Mouse (Mus musculus): ENCODE results near the gene Nme4. TPM values are rescaled to one million over a fixed set of nuclear protein-coding genes. Genes with fewer than 3 reads are reported as not detected.
A peak's percentile ranks its signal among the peaks of the same experiment; 100 is the strongest.

Nme4 gene
- total and polyA plus RNA-seq, 2 experiments from 2014 or later, result 26.5 to 60.6 TPM

DNA sequence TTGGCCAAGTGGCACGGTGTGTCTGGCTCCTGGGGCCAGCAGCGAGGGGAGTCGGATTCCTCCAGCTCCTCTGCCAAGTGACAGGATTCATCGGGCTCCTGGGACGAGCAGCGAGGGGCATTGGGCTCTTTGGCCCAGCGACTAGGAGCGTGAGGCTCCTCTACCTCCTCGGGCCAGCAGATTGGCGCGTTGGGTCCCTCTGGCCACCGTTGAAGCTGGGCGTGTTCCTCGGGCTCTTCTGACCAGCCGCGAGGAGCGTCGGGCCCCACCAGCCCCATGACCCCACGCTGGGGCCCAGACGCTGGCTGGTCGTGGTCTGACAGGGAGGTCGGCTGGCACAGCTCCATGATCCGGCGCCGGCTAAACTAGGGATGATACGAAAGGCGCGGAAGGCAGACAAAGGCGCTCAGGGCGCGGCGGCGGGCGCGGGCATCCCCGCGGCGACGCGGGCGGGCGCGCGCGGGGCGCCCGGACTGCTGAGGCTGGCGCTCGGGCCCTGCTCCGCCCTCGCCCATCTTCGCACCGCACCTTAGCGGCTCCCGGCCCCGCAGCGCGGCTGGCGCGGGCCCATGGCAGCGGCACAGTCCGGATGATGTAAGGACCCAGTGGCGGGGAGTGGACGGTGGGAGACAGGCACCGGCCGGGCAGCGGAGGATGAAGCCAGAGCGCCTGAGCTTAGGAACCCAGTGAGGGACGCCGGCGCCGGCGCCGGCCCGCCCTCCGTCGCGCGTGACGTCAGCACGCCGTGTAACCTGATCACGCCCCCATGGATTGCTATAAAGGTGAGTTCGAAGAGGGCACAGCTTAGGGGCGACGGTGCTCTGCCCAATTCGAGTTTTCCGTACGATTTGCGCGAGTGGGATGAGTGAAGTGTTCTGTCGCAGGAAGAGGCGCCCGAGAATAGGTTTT, 26.3 kb downstream of the Nme4 start, which contains the start of gene Rab11fip3:
Gene Rab11fip3, minus strand, starts transcription at position 725 of the 909 bp plus-strand sequence.
- no peaks in the 10 kb centered on the region for H3K27me3 ChIP-seq (ENCODE audit: control insufficient read depth, insufficient read depth, low read length)
- H3K9ac ChIP-seq (replicated peaks; ENCODE audit: low read depth, low read length), result peak within 1 kb of the TSS; percentile 34
- no peaks in the 10 kb centered on the region for H3K36me3 ChIP-seq (replicated peaks; ENCODE audit: control insufficient read depth, insufficient read depth, low read length)
- peaks cover 46% of the 10 kb centered on the region for H3K4me1 ChIP-seq (ENCODE audit: control insufficient read depth, insufficient read depth)
- no peak for TF ChIP-seq CTCF (IDR thresholded peaks at IDR 0.05; ENCODE audit: low read depth)
- no peak for TF ChIP-seq EP300 (IDR thresholded peaks at IDR 0.05; ENCODE audit: low read depth)
- H3K27ac ChIP-seq (ENCODE audit: low read depth), result peak within 1 kb of the TSS; percentile 60
- ATAC-seq (ENCODE audit: insufficient read depth, low read depth), result peak; percentile 90
- H3K4me2 ChIP-seq (ENCODE audit: low read depth, low read length), result peak within 1 kb of the TSS; percentile 77
- WGBS, result under 1% methylated on average over 92 of the region's 94 CpGs
- peak; percentile 81 for DNase-seq (ENCODE audit: low spot score)
- peak within 1 kb of the TSS; percentile 81 for H3K4me3 ChIP-seq (ENCODE audit: low read depth, low read length)
- H3K9me3 ChIP-seq (replicated peaks; ENCODE audit: control insufficient read depth, low read length), result no peaks in the 10 kb centered on the region

DNA sequence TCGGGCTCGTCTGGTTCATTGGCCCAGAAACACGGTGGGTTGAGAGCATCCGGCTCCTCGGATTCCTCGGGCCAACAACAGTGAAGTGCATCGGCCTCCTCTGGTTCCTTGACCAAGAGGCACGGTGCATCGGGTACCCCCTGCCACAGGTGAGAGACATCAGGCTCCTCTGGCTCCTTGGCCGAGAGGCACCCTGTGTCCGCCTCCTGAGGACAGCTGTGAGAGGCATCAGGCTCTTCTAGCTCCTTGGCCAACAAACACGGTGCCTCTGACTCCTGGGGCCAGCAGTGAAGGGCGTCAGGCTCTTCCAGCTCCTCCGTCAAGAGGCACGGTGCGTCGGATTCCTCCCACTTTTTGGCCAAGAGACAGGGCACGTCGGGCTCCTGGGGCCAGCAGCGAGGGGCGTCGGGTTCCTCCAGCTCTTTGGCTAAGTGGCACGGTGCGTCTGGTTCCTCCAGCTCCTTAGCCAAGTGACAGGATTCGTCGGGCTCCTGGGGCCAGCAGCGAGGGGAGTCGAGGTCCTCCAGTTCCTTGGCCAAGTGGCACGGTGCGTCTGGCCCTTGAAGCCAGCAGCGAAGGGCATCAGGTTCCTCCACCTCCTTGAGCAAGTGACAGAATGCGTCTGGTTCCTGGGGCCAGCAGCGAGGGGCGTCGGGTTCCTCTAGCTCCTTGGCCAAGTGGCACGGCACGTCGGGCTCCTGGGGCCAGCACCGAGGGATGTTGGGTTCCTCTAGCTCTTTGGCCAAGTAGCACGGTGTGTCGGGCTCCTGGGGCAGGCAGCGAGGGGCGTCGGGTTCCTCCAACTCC, 27.2 kb downstream of the Nme4 start:
- peak overlapping the region; percentile 81 for H3K4me3 ChIP-seq (ENCODE audit: low read depth, low read length)
- DNase-seq (ENCODE audit: low spot score), result peak; percentile 14
- ATAC-seq (ENCODE audit: insufficient read depth, low read depth), result 0 out of 2 replicates have a peak, but pooled peaks have one; percentile 2
- H3K4me1 ChIP-seq (ENCODE audit: control insufficient read depth, insufficient read depth), result peaks cover 46% of the 10 kb centered on the region
- peak overlapping the region; percentile 34 for H3K9ac ChIP-seq (replicated peaks; ENCODE audit: low read depth, low read length)
- peak overlapping the region; percentile 77 for H3K4me2 ChIP-seq (ENCODE audit: low read depth, low read length)
- no peaks in the 10 kb centered on the region for H3K27me3 ChIP-seq (ENCODE audit: control insufficient read depth, insufficient read depth, low read length)
- no peaks in the 10 kb centered on the region for H3K9me3 ChIP-seq (replicated peaks; ENCODE audit: control insufficient read depth, low read length)
- TF ChIP-seq CTCF (IDR thresholded peaks at IDR 0.05; ENCODE audit: low read depth) (no peak), EP300 (IDR thresholded peaks at IDR 0.05; ENCODE audit: low read depth) (no peak)
- 1% methylated on average over 44 of the region's 44 CpGs for WGBS
- H3K27ac ChIP-seq (ENCODE audit: low read depth), result peak overlapping the region; percentile 60; the same call in 1 of the 2 replicates
- H3K36me3 ChIP-seq (replicated peaks; ENCODE audit: control insufficient read depth, insufficient read depth, low read length), result no peaks in the 10 kb centered on the region

- DNase-seq (ENCODE audit: low spot score) (no peak), ATAC-seq (ENCODE audit: insufficient read depth, low read depth) (no peak)
- no peak overlapping the region for H3K27ac ChIP-seq (ENCODE audit: low read depth)
- H3K4me3 ChIP-seq (ENCODE audit: low read depth, low read length), result peak overlapping the region; percentile 81
- H3K9me3 ChIP-seq (replicated peaks; ENCODE audit: control insufficient read depth, low read length), result no peaks in the 10 kb centered on the region
- WGBS, result 93% methylated on average over 7 of the region's 7 CpGs
- peak overlapping the region; percentile 77 for H3K4me2 ChIP-seq (ENCODE audit: low read depth, low read length)
- peaks cover 46% of the 10 kb centered on the region for H3K4me1 ChIP-seq (ENCODE audit: control insufficient read depth, insufficient read depth)
- no peak overlapping the region for H3K9ac ChIP-seq (replicated peaks; ENCODE audit: low read depth, low read length)
- no peak for TF ChIP-seq CTCF (IDR thresholded peaks at IDR 0.05; ENCODE audit: low read depth)
- H3K27me3 ChIP-seq (ENCODE audit: control insufficient read depth, insufficient read depth, low read length), result no peaks in the 10 kb centered on the region
- H3K36me3 ChIP-seq (replicated peaks; ENCODE audit: control insufficient read depth, insufficient read depth, low read length), result no peaks in the 10 kb centered on the region; the same call in 1 of the 2 replicates
These were observed 28.8 kb downstream of the Nme4 start for GRCm38 (mm10) chr17:26066488-26067020.

GRCm38 (mm10) chr17:26064916-26065315, 30.5 kb downstream of the Nme4 start:
- no peak overlapping the region for H3K4me3 ChIP-seq (ENCODE audit: low read depth, low read length)
- H3K4me2 ChIP-seq (ENCODE audit: low read depth, low read length), result 0 out of 2 replicates have a peak overlapping the region, but pooled peaks have one; percentile 10
- H3K27me3 ChIP-seq (ENCODE audit: control insufficient read depth, insufficient read depth, low read length), result no peaks in the 10 kb centered on the region
- H3K9ac ChIP-seq (replicated peaks; ENCODE audit: low read depth, low read length), result peak overlapping the region; percentile 20; the same call in 1 of the 2 replicates
- H3K9me3 ChIP-seq (replicated peaks; ENCODE audit: control insufficient read depth, low read length), result no peaks in the 10 kb centered on the region
- no peaks in the 10 kb centered on the region; the same call in 1 of the 2 replicates for H3K36me3 ChIP-seq (replicated peaks; ENCODE audit: control insufficient read depth, insufficient read depth, low read length)
- DNase-seq (ENCODE audit: low spot score) (no peak), ATAC-seq (ENCODE audit: insufficient read depth, low read depth) (no peak)
- H3K27ac ChIP-seq (ENCODE audit: low read depth), result peak overlapping the region; percentile 44
- 46% methylated on average over 6 of the region's 6 CpGs for WGBS
- peaks cover 42% of the 10 kb centered on the region for H3K4me1 ChIP-seq (ENCODE audit: control insufficient read depth, insufficient read depth)
- TF ChIP-seq CTCF (IDR thresholded peaks at IDR 0.05; ENCODE audit: low read depth), result no peak
